10 mouse cellular contexts compared by ENCODE assay signal in genomic region chr1:152682368-152683194, GRCm38 (mm10).
DNase-seq lines count a peak whose midpoint lies in the region; ATAC-seq lines count a peak whose summit lies in the region.
"Had no signal": no experiment of that assay in that cellular context is flagged by ENCODE, and none has a peak within 500 bp of the region (broad histone marks: within the 10 kb centered on the region; RNA-seq: fewer than 3 reads in every experiment).

No protein-coding gene starts in this region.

- no peak overlapping the region for H3K4me3 ChIP-seq in hindbrain, embryonic 14.5 days (replicated peaks; ENCODE audit: low read length)
- H3K4me3 ChIP-seq in hindbrain, embryonic 12.5 days = no peak overlapping the region
- H3K4me3 ChIP-seq in intestine, embryonic 16.5 days (ENCODE audit: low read length) = no peak overlapping the region
- H3K4me3 ChIP-seq: erythroblast, embryonic 14.5 days; limb, embryonic 12.5 days had no signal

- peaks cover 21% of the 10 kb centered on the region for H3K4me1 ChIP-seq in hindbrain, embryonic 14.5 days (replicated peaks; ENCODE audit: control insufficient read depth, insufficient read depth, low read length)
- peaks cover 13% of the 10 kb centered on the region for H3K4me1 ChIP-seq in hindbrain, embryonic 12.5 days
- H3K4me1 ChIP-seq in intestine, embryonic 16.5 days (ENCODE audit: control insufficient read depth, insufficient read depth, low read length) = peaks cover 17% of the 10 kb centered on the region

- no peak for DNase-seq in hindbrain, embryonic 14.5 days (ENCODE audit: low spot score)
- peak; percentile 27 for DNase-seq in fibroblast of lung, adult 2 months (ENCODE audit: low read depth)
- DNase-seq in lung, postnatal 10 days = peak; percentile 62
- DNase-seq in gastrocnemius, adult 18-20 months (ENCODE audit: low spot score) = no peak
- no peak for DNase-seq in left cerebral cortex, adult 9 months (ENCODE audit: low spot score in 2 of 2)
- DNase-seq in frontal cortex, postnatal 14 days (ENCODE audit: low spot score in 2 of 2) = no peak

- H3K27me3 ChIP-seq in hindbrain, embryonic 14.5 days (ENCODE audit: control insufficient read depth, insufficient read depth, low read length) = no peaks in the 10 kb centered on the region
- no peaks in the 10 kb centered on the region for H3K27me3 ChIP-seq in hindbrain, embryonic 12.5 days
- H3K27me3 ChIP-seq in intestine, embryonic 16.5 days (replicated peaks; ENCODE audit: control insufficient read depth, insufficient read depth, low read length) = no peaks in the 10 kb centered on the region
- H3K27me3 ChIP-seq: limb, embryonic 12.5 days had no signal

- H3K36me3 ChIP-seq in hindbrain, embryonic 14.5 days (replicated peaks; ENCODE audit: control insufficient read depth, insufficient read depth) = no peaks in the 10 kb centered on the region
- no peaks in the 10 kb centered on the region for H3K36me3 ChIP-seq in hindbrain, embryonic 12.5 days
- no peaks in the 10 kb centered on the region for H3K36me3 ChIP-seq in intestine, embryonic 16.5 days (ENCODE audit: control insufficient read depth, insufficient read depth, low read length)
- H3K36me3 ChIP-seq: limb, embryonic 12.5 days had no signal

- H3K4me2 ChIP-seq in hindbrain, embryonic 14.5 days (replicated peaks) = no peak overlapping the region
- no peak overlapping the region for H3K4me2 ChIP-seq in hindbrain, embryonic 12.5 days (replicated peaks)
- H3K4me2 ChIP-seq in intestine, embryonic 16.5 days (ENCODE audit: low read depth, low read length) = no peak overlapping the region
- H3K4me2 ChIP-seq: limb, embryonic 12.5 days had no signal

- 0 out of 2 replicates have a peak, but pooled peaks have one; percentile 24 for ATAC-seq in hindbrain, embryonic 14.5 days (ENCODE audit: low FRiP score)
- ATAC-seq in hindbrain, embryonic 12.5 days (ENCODE audit: low FRiP score) = no peak
- no peak for ATAC-seq in intestine, embryonic 16.5 days

- no peak overlapping the region for H3K9ac ChIP-seq in hindbrain, embryonic 14.5 days
- no peak overlapping the region for H3K9ac ChIP-seq in hindbrain, embryonic 12.5 days
- no peak overlapping the region for H3K9ac ChIP-seq in intestine, embryonic 16.5 days (ENCODE audit: low read depth, low read length)
- H3K9ac ChIP-seq: limb, embryonic 12.5 days had no signal

- 66% methylated on average over 11 of the region's 11 CpGs for WGBS in hindbrain, embryonic 14.5 days
- 71% methylated on average over 11 of the region's 11 CpGs for WGBS in hindbrain, embryonic 12.5 days
- 52% methylated on average over 11 of the region's 11 CpGs for WGBS in intestine, embryonic 16.5 days

- no peaks in the 10 kb centered on the region for H3K9me3 ChIP-seq in hindbrain, embryonic 14.5 days (ENCODE audit: control insufficient read depth, low read length)
- H3K9me3 ChIP-seq in hindbrain, embryonic 12.5 days (replicated peaks) = no peaks in the 10 kb centered on the region
- H3K9me3 ChIP-seq in intestine, embryonic 16.5 days (ENCODE audit: control insufficient read depth, low read length) = no peaks in the 10 kb centered on the region
- H3K9me3 ChIP-seq: limb, embryonic 12.5 days had no signal

- no peak overlapping the region for H3K27ac ChIP-seq in hindbrain, embryonic 14.5 days
- no peak overlapping the region for H3K27ac ChIP-seq in hindbrain, embryonic 12.5 days
- 0 out of 2 replicates have a peak overlapping the region, but pooled peaks have one; percentile 36 for H3K27ac ChIP-seq in intestine, embryonic 16.5 days (ENCODE audit: low read length)

Comparison
In these comparisons a context has a peak if more than half of its experiments do, and no peak if none do; other contexts are left out.
1. DNase-seq: peak in fibroblast of lung, adult 2 months (single experiment) and lung, postnatal 10 days (single experiment); none in hindbrain, embryonic 14.5 days (single experiment), gastrocnemius, adult 18-20 months (single experiment), left cerebral cortex, adult 9 months (0 of 2) and frontal cortex, postnatal 14 days (0 of 2).